Mouse (Mus musculus) liver, adult 2 months (tissue): ENCODE data around the gene Abca4. TPM values are rescaled to one million over a fixed set of nuclear protein-coding genes. Genes with fewer than 3 reads are reported as not detected.

Experiments used
- DNase-seq: peaks from one replicate; pipeline ENCODE4 v3.0.0-alpha.2; 2011; ENCODE audit warnings: low read depth, low spot score; ENCODE audit errors: extremely low read depth
- H3K27ac ChIP-seq: fragments of 200-500 bp; replicated peaks from 2 replicates; pipeline ENCODE4 v1.5.1; 2012; ENCODE audit warnings: low read depth, mild to moderate bottlenecking, control low read depth, inconsistent platforms, low read length; ENCODE audit not compliant: insufficient read depth
- H3K27me3 ChIP-seq: fragments of 200-500 bp; 2 replicates; pipeline ENCODE4 v1.6.1; 2012; ENCODE audit warnings: mild to moderate bottlenecking, moderate library complexity, low read length, inconsistent platforms; ENCODE audit not compliant: control insufficient read depth, insufficient read depth
- H3K36me3 ChIP-seq: fragments of 200-500 bp; 2 replicates; pipeline ENCODE4 v1.6.1; 2012; ENCODE audit warnings: low read length, inconsistent platforms; ENCODE audit not compliant: control insufficient read depth, insufficient read depth
- H3K4me1 ChIP-seq: fragments of 200-500 bp; 2 replicates; pipeline ENCODE4 v1.6.1; 2011; ENCODE audit warnings: low read length; ENCODE audit not compliant: control insufficient read depth, insufficient read depth
- H3K4me3 ChIP-seq: fragments of 200-500 bp; 2 replicates; pipeline ENCODE4 v1.5.1; 2011; ENCODE audit warnings: low read depth, mild to moderate bottlenecking, control low read depth, low read length, moderate library complexity; ENCODE audit not compliant: insufficient read depth
- H3K79me2 ChIP-seq: fragments of 200-500 bp; 2 replicates; pipeline ENCODE4 v1.6.1; 2012; ENCODE audit warnings: inconsistent platforms, mild to moderate bottlenecking, low read length, moderate library complexity; ENCODE audit not compliant: control insufficient read depth, insufficient read depth
- H3K9ac ChIP-seq: fragments of 200-500 bp; 2 replicates; pipeline ENCODE4 v1.6.1; 2012; ENCODE audit warnings: low read depth, mild to moderate bottlenecking, control low read depth, inconsistent platforms, low read length
- CTCF ChIP-seq: fragments of 200-500 bp; IDR thresholded peaks from 2 replicates; pipeline ENCODE4 v1.5.1; 2011; ENCODE audit warnings: low read depth, low read length, control low read depth
- POLR2A ChIP-seq: fragments of 200-500 bp; IDR thresholded peaks from 2 replicates; pipeline ENCODE4 v1.6.1; 2011; ENCODE audit warnings: low read length, control low read depth; ENCODE audit not compliant: insufficient read depth; ENCODE audit errors: extremely low read depth
- WGBS: fragments of 180-500 bp; shearing (Covaris S2); methylation state at CpG from one replicate; pipeline ENCODE4 v1.1.7; 2018; 5-methylcytosine and 5-hydroxymethylcytosine counted together
- polyA plus RNA-seq: library from polyadenylated mRNA; depleted of rRNA; stranded (reverse); fragments of >200 nt; gene quantifications from 2 replicates; pipeline ENCODE4 v1.2.3, GENCODE M21; 2012
- total RNA-seq: library from RNA; depleted of rRNA; stranded (reverse); fragments of >200 nt; gene quantifications from 2 replicates; pipeline ENCODE4 v1.2.3, GENCODE M21; 2014

Abca4 gene
- total and polyA plus RNA-seq, 2 experiments, result 0.05 to 0.37 TPM

DNA sequence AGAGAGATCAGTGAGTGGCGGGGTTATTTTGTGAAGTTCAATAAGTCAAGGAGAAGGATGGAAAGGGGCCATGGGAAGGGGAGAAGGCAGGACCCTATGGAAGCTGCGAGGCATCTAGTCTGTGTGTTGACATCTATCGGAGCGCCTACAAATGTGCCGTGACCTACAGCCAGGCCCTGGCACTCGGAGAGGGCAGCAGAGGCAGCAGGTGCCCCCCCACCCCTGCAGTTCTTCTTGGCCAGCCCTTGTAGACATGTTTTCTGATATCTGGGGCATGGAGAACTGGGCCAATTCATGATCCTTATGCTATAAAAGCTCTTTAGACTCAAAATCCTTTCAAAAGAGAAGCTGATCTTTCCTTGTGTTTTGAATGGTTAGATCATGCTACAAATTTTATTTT is 163.5 kb downstream of the Abca4 start:
- peak overlapping the region; percentile 59 for H3K27ac ChIP-seq
- WGBS, result 14% methylated on average over 6 of the region's 6 CpGs

DNA sequence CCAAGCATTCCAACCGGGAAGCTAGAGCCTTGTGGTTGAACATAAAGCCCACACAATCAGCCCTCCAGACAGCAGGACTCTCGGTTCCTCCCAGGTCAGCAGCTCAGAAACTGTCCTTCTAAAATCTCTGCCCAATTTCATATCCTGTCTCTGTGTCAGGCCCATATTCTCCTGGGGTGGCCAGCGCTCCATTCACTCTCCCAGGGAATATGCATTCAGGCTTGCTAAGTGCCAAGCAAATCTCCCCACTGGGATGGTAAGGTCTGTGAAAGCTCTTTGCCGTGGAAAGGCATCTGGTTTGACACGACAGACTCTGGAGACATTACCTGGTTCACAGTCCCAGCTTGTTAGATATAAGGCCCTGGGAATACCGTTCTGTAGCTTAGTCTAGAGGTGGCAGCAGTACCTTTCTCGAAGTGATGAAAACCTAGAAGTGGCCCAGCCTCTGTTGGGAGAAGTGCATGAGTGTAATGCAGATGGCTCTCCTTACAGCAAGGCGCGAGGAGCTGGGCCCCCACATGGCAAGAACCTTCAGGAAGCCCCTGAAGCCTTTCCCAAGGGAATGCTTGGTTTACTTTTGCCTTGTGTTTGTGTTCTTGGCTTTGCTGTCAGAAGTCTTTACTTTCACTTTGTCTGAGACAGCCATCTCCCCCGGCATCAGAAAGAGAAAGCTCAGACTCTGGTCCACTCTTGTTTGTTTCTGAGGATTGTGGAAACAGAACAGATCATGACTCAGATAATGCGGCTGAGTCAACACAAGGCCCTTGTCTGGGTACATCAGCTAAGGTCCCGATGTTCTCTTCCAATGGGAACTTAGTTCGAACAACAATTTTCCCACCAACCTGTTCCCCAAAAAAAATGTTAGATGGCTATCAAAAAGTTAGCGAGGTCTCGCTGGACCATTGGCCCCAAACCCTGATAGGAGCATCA is 164.3 kb downstream of the Abca4 start:
- Histone ChIP-seq H3K79me2 (no peaks in the 10 kb centered on the region), H3K9ac (peak overlapping the region; percentile 55; the same call in 1 of the 2 replicates), H3K27me3 (no peaks in the 10 kb centered on the region), H3K36me3 (no peaks in the 10 kb centered on the region), H3K27ac (peak overlapping the region; percentile 94), H3K4me1 (peaks cover 34% of the 10 kb centered on the region), H3K4me3 (peak overlapping the region; percentile 10; the same call in 1 of the 2 replicates)
- DNase-seq, result peak; percentile 78
- no peak for TF ChIP-seq CTCF
- TF ChIP-seq POLR2A, result no peak
- WGBS, result 35% methylated on average over 15 of the region's 15 CpGs

More for the DNA sequence above, 163.5 kb downstream of the Abca4 start:
- no peak for DNase-seq
- Histone ChIP-seq H3K27me3 (no peaks in the 10 kb centered on the region), H3K36me3 (no peaks in the 10 kb centered on the region), H3K9ac (peak overlapping the region; percentile 34; the same call in 1 of the 2 replicates), H3K4me3 (no peak overlapping the region), H3K79me2 (no peaks in the 10 kb centered on the region), H3K4me1 (peaks cover 34% of the 10 kb centered on the region)
- no peak for TF ChIP-seq POLR2A
- no peak for TF ChIP-seq CTCF

DNA sequence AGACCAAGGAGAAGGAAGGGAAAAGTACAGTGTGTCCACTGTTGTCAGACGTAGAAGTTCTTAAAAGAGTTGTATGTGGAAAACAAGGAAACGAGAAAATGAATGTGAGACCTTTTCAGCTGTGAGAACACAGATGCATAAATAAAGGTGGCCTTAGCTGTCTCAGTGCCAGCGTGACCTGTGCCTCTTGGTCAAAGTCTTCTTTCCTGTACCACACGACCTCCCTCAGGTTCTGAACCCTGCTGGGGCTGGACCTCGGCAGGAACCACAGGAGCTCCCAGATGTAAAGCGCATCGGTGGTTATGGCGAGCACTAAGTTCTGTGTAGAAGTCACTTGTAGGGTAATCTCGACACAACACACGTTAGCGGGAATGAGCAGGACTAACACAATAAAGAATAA is 165.3 kb downstream of the Abca4 start:
- WGBS, result 43% methylated on average over 11 of the region's 11 CpGs
- TF ChIP-seq POLR2A (no peak), CTCF (no peak)
- no peaks in the 10 kb centered on the region for H3K79me2 ChIP-seq
- no peak overlapping the region for H3K9ac ChIP-seq
- no peaks in the 10 kb centered on the region for H3K27me3 ChIP-seq
- peak; percentile 83 for DNase-seq
- no peaks in the 10 kb centered on the region for H3K36me3 ChIP-seq
- peak overlapping the region; percentile 94 for H3K27ac ChIP-seq
- H3K4me1 ChIP-seq, result peaks cover 31% of the 10 kb centered on the region
- H3K4me3 ChIP-seq, result no peak overlapping the region

GRCm38 (mm10) chr3:122210434-122210833 is 166.2 kb downstream of the Abca4 start:
- peaks cover 29% of the 10 kb centered on the region for H3K4me1 ChIP-seq
- no peaks in the 10 kb centered on the region for H3K36me3 ChIP-seq
- H3K9ac ChIP-seq, result no peak overlapping the region
- peak overlapping the region; percentile 54 for H3K27ac ChIP-seq
- TF ChIP-seq CTCF (no peak), POLR2A (no peak)
- 51% methylated on average over 5 of the region's 5 CpGs for WGBS
- H3K4me3 ChIP-seq, result no peak overlapping the region
- DNase-seq, result no peak
- no peaks in the 10 kb centered on the region for H3K27me3 ChIP-seq
- no peaks in the 10 kb centered on the region for H3K79me2 ChIP-seq

- TF ChIP-seq POLR2A, result no peak
- no peak for TF ChIP-seq CTCF
- H3K27me3 ChIP-seq, result no peaks in the 10 kb centered on the region
- H3K9ac ChIP-seq, result no peak overlapping the region
- H3K27ac ChIP-seq, result peak overlapping the region; percentile 54
- WGBS, result 46% methylated on average over 7 of the region's 7 CpGs
- DNase-seq, result no peak
- no peak overlapping the region for H3K4me3 ChIP-seq
- no peaks in the 10 kb centered on the region for H3K36me3 ChIP-seq
- peaks cover 26% of the 10 kb centered on the region for H3K4me1 ChIP-seq
- H3K79me2 ChIP-seq, result no peaks in the 10 kb centered on the region
These were observed 166.6 kb downstream of the Abca4 start for GRCm38 (mm10) chr3:122210846-122211245.
